Mouse (Mus musculus): ENCODE data around the gene Gm12695.

Gene Gm12695

GRCm38 (mm10) chr4:96697511-96698217 lies 87.3 kb downstream of the Gm12695 start:
- DNase-seq (ENCODE audit: low spot score) = no peak

GRCm38 (mm10) chr4:96696614-96697360 lies 88.2 kb downstream of the Gm12695 start:
- DNase-seq (ENCODE audit: low spot score) = peak; percentile 32

- DNase-seq (ENCODE audit: low spot score) = no peak
Observed at GRCm38 (mm10) chr4:96687358-96687803, 97.6 kb downstream of the Gm12695 start.

GRCm38 (mm10) chr4:96683474-96683873 lies 101.5 kb downstream of the Gm12695 start:
- no peak for DNase-seq (ENCODE audit: low spot score)

- DNase-seq (ENCODE audit: low spot score) = no peak
Observed at GRCm38 (mm10) chr4:96680966-96681365, 104.0 kb downstream of the Gm12695 start.

- DNase-seq (ENCODE audit: low spot score) = peak; percentile 28
Observed at GRCm38 (mm10) chr4:96680233-96680632, 104.8 kb downstream of the Gm12695 start.

Measured in urinary bladder, postnatal 14 days (tissue).